Mouse (Mus musculus) MEL (cell line): ENCODE data around the gene Cblc.

ENCODE experiments used
- BHLHE40 ChIP-seq: IDR thresholded peaks from 2 replicates; pipeline ENCODE4 v1.6.1; 2012; ENCODE audit warnings: low read depth, mild to moderate bottlenecking, inconsistent platforms, low read length, improper control_type of control experiment, borderline replicate concordance
- CHD2 ChIP-seq: IDR thresholded peaks from 2 replicates; pipeline ENCODE4 v1.6.1; 2011; ENCODE audit warnings: low read length, improper control_type of control experiment
- CTCF ChIP-seq, 3 experiments: IDR thresholded peaks in 2 of 3; conservative IDR thresholded peaks in 1 of 3; 2 replicates each; pipeline ENCODE4 v1.5.1; 2011 to 2012; ENCODE audit warnings: low read length in 3 of 3, low read depth in 2 of 3, mild to moderate bottlenecking in 2 of 3, improper control_type of control experiment in 1 of 3, inconsistent platforms in 1 of 3, mixed read lengths in 1 of 3, moderate library complexity in 1 of 3; ENCODE audit not compliant: control insufficient read depth in 1 of 3, insufficient read depth in 1 of 3, poor library complexity in 1 of 3, severe bottlenecking in 1 of 3
- E2F4 ChIP-seq: IDR thresholded peaks from 2 replicates; pipeline ENCODE4 v1.6.1; 2011; ENCODE audit warnings: low read depth, low read length, improper control_type of control experiment, borderline replicate concordance
- EP300 ChIP-seq, 2 experiments: IDR thresholded peaks; 2 replicates each; pipeline ENCODE4 v1.6.1; 2011; ENCODE audit warnings: improper control_type of control experiment in 2 of 2, low read length in 2 of 2, low read depth in 1 of 2, mild to moderate bottlenecking in 1 of 2
- GATA1 ChIP-seq: IDR thresholded peaks from 2 replicates; pipeline ENCODE4 v1.6.1; 2011; ENCODE audit warnings: low read depth, low read length, improper control_type of control experiment
- KAT2A ChIP-seq: conservative IDR thresholded peaks from 2 replicates; pipeline ENCODE4 v1.6.1; 2012; ENCODE audit warnings: low read depth, low read length, improper control_type of control experiment, inconsistent platforms
- POLR2A ChIP-seq, 2 experiments: IDR thresholded peaks; 2 replicates each; pipeline ENCODE4 v1.6.1; 2011 to 2012; ENCODE audit warnings: low read length in 2 of 2, mild to moderate bottlenecking in 2 of 2, control low read depth in 1 of 2, improper control_type of control experiment in 1 of 2, low read depth in 1 of 2, moderate library complexity in 1 of 2; ENCODE audit not compliant: control insufficient read depth in 1 of 2, insufficient read depth in 1 of 2, poor library complexity in 1 of 2
- SMC3 ChIP-seq: IDR thresholded peaks from 2 replicates; pipeline ENCODE4 v1.6.1; 2011; ENCODE audit warnings: low read depth, low read length, improper control_type of control experiment
- UBTF ChIP-seq: IDR thresholded peaks from 2 replicates; pipeline ENCODE4 v1.6.1; 2012; ENCODE audit warnings: low read depth, mild to moderate bottlenecking, inconsistent platforms, low read length, improper control_type of control experiment, moderate library complexity, borderline replicate concordance; ENCODE audit not compliant: insufficient read depth
- ZC3H11A ChIP-seq: IDR thresholded peaks from 2 replicates; pipeline ENCODE4 v1.6.1; 2012; ENCODE audit warnings: low read depth, mild to moderate bottlenecking, inconsistent platforms, low read length, improper control_type of control experiment
- ZKSCAN1 ChIP-seq: IDR thresholded peaks from 2 replicates; pipeline ENCODE4 v1.6.1; 2012; ENCODE audit warnings: low read depth, mild to moderate bottlenecking, inconsistent platforms, low read length, improper control_type of control experiment, moderate library complexity
- ZNF384 ChIP-seq: IDR thresholded peaks from 2 replicates; pipeline ENCODE4 v1.6.1; 2012; ENCODE audit warnings: low read depth, mild to moderate bottlenecking, inconsistent platforms, low read length, improper control_type of control experiment

GRCm38 (mm10) chr7:19770984-19771391 lies 25.6 kb downstream of the Cblc start, which contains the start of gene Bcam:
- TF ChIP-seq E2F4: no peak
- TF ChIP-seq UBTF: no peak
- TF ChIP-seq ZNF384: no peak
- no peak for TF ChIP-seq CTCF (IDR thresholded peaks at IDR 0.05 in 2 of 3, conservative IDR thresholded peaks at IDR 0.05 in 1 of 3; ENCODE audit: control insufficient read depth in 1 of 3, insufficient read depth in 1 of 3, low read depth in 2 of 3, low read length in 3 of 3, poor library complexity in 1 of 3, severe bottlenecking in 1 of 3)
- no peak for TF ChIP-seq EP300 (IDR thresholded peaks at IDR 0.05; ENCODE audit: low read depth in 1 of 2, low read length in 2 of 2)
- no peak for TF ChIP-seq ZKSCAN1
- TF ChIP-seq POLR2A (IDR thresholded peaks at IDR 0.05; ENCODE audit: control insufficient read depth in 1 of 2, insufficient read depth in 1 of 2, low read depth in 1 of 2, low read length in 2 of 2, poor library complexity in 1 of 2): no peak
- TF ChIP-seq SMC3: no peak
- no peak for TF ChIP-seq CHD2
- TF ChIP-seq KAT2A: no peak
- TF ChIP-seq BHLHE40: no peak
- no peak for TF ChIP-seq GATA1
- TF ChIP-seq ZC3H11A: no peak
